Mouse (Mus musculus) bone marrow, adult 2 months (tissue): ENCODE data around the gene Prok2. TPM values are rescaled to one million over a fixed set of nuclear protein-coding genes. Genes with fewer than 3 reads are reported as not detected.

Experiments
- H3K27ac ChIP-seq: fragments of 200-500 bp; 2 replicates; pipeline ENCODE4 v1.5.1; 2012; ENCODE audit warnings: low read depth, mild to moderate bottlenecking, control low read depth, inconsistent platforms, low read length; ENCODE audit not compliant: control insufficient read depth, poor library complexity, insufficient read depth
- H3K4me1 ChIP-seq: fragments of 200-500 bp; 2 replicates; pipeline ENCODE4 v1.6.1; 2011; ENCODE audit warnings: low read length; ENCODE audit not compliant: control insufficient read depth, insufficient read depth
- H3K4me3 ChIP-seq: fragments of 200-500 bp; replicated peaks from 2 replicates; pipeline ENCODE3; 2011; ENCODE audit warnings: mild to moderate bottlenecking, low read depth, low read length, control low read depth; ENCODE audit not compliant: control insufficient read depth
- CTCF ChIP-seq: fragments of 200-500 bp; IDR thresholded peaks from 2 replicates; pipeline ENCODE4 v1.5.1; 2011; ENCODE audit warnings: low read length, control low read depth; ENCODE audit not compliant: control insufficient read depth, insufficient read depth
- POLR2A ChIP-seq: fragments of 200-500 bp; IDR thresholded peaks from 2 replicates; pipeline ENCODE4 v1.6.1; 2011; ENCODE audit warnings: low read depth, mild to moderate bottlenecking, control low read depth, low read length, borderline replicate concordance; ENCODE audit not compliant: control insufficient read depth
- WGBS: fragments of 180-500 bp; shearing (Covaris S2); methylation state at CpG from one replicate; pipeline ENCODE4 v1.1.7; 2018; 5-methylcytosine and 5-hydroxymethylcytosine counted together
- polyA plus RNA-seq: library from polyadenylated mRNA; stranded (reverse); fragments of >200 nt; gene quantifications from 2 replicates; pipeline ENCODE4 v1.2.4, GENCODE M21; 2011; ENCODE audit warnings: low replicate concordance; ENCODE audit not compliant: missing spikeins, insufficient read depth, insufficient read length

Gene Prok2
- polyA plus RNA-seq, 1 experiment: 2.2 TPM

DNA sequence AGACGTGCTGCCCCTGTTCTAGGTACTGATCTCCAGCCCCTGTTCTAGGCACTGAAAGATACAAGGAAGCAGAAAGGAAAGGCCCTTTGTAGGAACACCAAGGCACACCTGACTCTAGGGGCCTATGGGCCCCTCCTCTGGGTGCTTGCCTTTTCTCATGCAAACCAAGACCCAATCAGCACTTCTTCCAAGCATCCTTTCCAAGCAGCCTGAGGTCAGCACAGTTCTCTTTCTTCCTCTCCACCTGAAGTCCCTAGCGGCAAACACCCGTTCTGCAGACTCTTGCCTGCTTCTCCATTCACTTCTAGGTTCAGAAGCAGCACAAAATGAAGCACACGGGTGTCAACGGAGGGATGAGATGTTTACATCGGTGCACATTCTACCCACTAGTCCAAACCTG lies 11.0 kb downstream of the Prok2 start:
- no peak for TF ChIP-seq POLR2A
- TF ChIP-seq CTCF: no peak
- WGBS: 67% methylated on average over 6 of the region's 6 CpGs

DNA sequence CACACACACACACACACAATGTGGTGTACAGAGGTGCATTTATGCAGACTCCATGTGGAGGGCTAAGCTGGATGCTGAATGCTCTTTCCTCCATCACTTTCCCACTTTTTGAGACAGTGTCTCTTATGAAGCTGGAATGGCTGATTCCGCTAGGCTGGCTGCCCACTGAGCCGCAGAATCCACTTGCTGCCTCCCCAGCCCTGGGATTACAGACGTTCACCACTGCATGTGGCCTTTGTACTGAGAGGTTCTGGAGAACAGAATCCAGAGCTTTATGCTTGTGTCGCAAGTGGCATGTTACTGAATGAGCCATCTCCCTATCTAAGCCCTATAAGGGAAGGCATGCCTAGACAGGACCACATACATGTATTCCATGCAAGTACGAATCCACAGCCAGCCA lies 12.9 kb downstream of the Prok2 start:
- TF ChIP-seq POLR2A (no peak), CTCF (no peak)
- H3K27ac ChIP-seq: no peak overlapping the region
- WGBS: 78% methylated on average over 5 of the region's 5 CpGs
- peaks cover 2% of the 10 kb centered on the region; the same call in 1 of the 2 replicates for H3K4me1 ChIP-seq
- H3K4me3 ChIP-seq: no peak overlapping the region

More for the DNA sequence above, 11.0 kb downstream of the Prok2 start:
- Histone ChIP-seq H3K4me1 (peaks cover 2% of the 10 kb centered on the region; the same call in 1 of the 2 replicates), H3K4me3 (no peak overlapping the region), H3K27ac (no peak overlapping the region)

DNA sequence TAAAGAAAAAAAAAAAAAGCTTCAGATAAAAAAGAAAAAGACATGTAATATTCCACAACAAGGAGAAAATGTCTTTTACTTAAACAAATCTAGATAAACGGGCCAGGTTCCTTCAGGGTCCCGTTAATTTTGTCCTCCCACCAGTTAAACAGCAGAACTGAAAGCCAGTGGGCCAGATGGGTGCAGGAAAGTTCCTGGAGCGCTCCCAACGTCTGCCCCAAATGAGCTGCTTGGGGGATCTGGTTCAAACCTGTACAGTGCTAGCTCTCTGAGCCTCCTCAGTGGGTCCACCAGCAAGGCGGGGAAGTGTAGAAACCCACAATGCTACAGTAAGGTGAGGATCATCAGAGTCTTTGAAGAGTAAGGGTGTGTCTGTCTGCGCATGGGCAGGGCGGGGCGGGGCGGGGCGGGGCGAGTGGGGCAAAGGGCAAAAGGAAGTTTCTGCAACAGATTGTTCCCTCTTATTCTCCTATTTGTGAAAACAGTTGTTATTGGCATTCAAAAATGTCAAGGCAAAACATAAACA lies 14.6 kb downstream of the Prok2 start:
- H3K27ac ChIP-seq: no peak overlapping the region
- WGBS: 69% methylated on average over 11 of the region's 11 CpGs
- H3K4me3 ChIP-seq: no peak overlapping the region
- TF ChIP-seq CTCF (no peak), POLR2A (no peak)
- peaks cover 2% of the 10 kb centered on the region; the same call in 1 of the 2 replicates for H3K4me1 ChIP-seq

DNA sequence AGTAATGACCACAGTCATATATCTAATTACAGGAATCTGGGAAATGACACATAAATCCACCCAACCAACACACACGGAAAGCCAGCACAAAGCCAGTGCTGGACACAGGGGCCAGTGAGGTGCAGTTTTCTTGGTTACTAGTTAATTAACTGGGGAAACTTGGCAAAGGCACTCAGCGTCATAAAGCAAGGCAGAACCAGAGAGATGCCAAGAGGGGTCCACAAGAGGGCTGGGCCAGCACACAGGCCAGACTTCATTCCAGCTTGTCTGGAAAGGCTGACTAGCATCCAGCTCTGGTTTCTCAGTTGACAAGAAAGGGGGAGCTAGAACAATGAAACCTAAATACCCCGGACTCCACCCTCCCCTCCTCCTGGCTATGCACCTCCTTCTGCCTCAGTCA lies 25.7 kb downstream of the Prok2 start:
- Histone ChIP-seq H3K4me1 (no peaks in the 10 kb centered on the region), H3K4me3 (no peak overlapping the region), H3K27ac (no peak overlapping the region)
- 87% methylated on average over 3 of the region's 3 CpGs for WGBS
- TF ChIP-seq POLR2A (no peak), CTCF (no peak)

DNA sequence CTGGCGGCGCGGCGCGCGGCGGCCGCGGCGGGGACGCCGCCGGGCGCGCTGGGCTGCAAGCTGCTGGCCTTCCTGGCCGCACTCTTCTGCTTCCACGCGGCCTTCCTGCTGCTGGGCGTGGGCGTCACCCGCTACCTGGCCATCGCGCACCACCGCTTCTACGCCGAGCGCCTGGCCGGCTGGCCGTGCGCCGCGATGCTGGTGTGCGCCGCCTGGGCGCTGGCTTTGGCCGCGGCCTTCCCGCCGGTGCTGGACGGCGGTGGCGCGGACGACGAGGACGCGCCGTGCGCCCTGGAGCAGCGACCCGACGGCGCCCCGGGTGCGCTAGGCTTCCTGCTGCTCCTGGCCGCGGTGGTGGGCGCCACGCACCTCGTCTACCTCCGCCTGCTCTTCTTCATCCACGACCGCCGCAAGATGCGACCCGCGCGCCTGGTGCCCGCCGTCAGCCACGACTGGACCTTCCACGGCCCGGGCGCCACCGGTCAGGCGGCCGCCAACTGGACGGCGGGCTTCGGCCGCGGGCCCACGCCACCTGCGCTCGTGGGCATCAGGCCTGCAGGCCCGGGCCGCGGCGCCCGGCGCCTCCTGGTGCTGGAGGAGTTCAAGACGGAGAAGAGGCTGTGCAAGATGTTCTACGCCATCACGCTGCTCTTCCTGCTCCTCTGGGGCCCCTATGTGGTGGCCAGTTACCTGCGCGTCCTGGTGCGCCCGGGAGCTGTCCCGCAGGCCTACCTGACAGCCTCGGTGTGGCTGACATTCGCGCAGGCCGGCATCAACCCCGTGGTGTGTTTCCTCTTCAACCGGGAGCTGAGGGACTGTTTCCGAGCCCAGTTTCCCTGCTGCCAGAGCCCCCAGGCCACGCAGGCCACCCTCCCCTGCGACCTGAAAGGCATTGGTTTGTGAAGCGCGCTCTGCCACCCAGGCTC lies 33.0 kb downstream of the Prok2 start:
- Histone ChIP-seq H3K4me1 (no peaks in the 10 kb centered on the region), H3K27ac (peak overlapping the region; percentile 52; the same call in 1 of the 2 replicates), H3K4me3 (peak overlapping the region; percentile 62)
- WGBS: 4% methylated on average over 110 of the region's 110 CpGs
- TF ChIP-seq POLR2A: no peak
- TF ChIP-seq CTCF: no peak

DNA sequence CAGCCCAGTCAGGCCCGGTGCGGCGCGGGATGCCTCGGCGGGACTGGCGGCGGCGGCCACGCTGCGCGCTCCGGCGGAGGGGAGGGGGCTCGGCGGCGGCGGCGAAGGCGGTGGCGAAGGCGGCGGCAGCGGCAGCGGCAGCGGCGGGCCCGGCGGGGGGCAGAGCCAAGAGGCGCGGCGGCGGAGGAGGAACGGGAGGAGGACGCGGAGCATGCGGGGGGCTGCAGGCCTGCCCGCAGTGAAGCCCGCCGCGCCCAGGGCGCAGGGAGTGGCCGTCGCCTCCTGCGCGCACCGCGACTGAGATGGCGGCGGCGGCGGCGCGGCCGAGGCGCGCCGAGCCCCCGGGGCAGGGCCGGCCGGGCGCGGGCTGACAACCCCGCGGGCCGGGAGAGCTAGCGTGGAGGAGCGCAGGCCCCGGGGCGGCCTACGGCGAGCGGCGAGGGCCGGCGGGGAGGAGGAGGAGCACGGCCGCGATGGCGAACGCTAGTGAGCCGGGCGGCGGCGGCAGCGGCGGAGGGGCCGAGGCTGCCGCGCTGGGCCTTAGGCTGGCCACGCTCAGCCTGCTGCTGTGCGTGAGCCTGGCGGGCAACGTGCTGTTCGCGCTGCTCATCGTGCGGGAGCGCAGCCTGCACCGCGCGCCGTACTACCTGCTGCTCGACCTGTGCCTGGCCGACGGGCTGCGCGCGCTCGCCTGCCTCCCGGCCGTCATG lies 33.8 kb downstream of the Prok2 start, which contains the start of gene Gpr27:
Gene Gpr27, plus strand, starts transcription at position 474 of the 710 bp plus-strand sequence.
- Histone ChIP-seq H3K4me1 (no peaks in the 10 kb centered on the region), H3K4me3 (peak within 1 kb of the TSS; percentile 62), H3K27ac (peak within 1 kb of the TSS; percentile 52; the same call in 1 of the 2 replicates)
- TF ChIP-seq CTCF (no peak), POLR2A (no peak)
- WGBS: 3% methylated on average over 91 of the region's 112 CpGs

DNA sequence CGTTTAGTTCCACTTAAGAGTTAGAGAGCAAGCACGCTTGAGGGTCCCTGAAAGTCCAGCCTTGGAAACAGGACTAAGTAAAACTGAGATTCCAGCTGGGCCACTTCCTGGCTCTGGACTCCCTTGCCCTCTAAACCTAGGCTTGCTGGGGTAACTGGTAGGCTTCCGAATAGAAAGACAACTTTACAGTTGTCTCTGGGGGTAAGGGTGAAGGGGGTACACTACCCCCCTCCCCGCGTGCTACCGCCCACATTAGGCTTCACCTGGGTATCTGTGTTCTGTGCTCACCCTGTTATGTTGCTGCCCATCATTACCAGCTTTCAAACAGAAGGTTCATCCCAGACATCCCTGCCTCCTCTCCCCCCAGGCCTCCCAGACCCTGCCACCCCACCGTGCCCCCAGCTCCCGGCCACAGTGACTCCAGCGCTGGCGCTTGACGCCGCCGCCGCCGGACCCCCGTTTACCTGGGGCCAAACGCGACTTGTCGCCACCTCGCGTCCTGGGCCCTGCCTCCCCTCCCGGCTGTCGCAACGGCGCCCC lies 34.5 kb downstream of the Prok2 start:
- Histone ChIP-seq H3K4me3 (peak overlapping the region; percentile 31), H3K27ac (no peak overlapping the region; the same call in 1 of the 2 replicates), H3K4me1 (no peaks in the 10 kb centered on the region)
- TF ChIP-seq CTCF (no peak), POLR2A (no peak)
- 15% methylated on average over 25 of the region's 25 CpGs for WGBS

DNA sequence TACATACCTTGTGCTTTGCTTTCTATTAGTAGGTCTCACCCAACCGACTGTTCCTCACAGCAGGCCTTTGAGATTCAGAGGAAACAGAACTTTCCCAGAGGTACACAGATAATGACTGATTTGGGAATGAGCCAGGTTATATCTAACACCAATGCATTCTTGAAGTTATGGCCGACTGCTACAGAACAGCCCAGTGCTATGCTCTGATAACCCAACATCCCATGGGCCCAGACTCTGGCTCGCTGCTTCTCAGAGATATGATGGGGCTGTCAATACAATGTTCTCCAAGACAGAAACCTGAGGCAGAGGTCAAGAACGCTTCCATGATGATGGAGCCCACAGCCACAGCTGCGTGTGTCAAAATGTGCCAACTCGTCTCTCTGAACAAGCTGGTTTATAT lies 37.7 kb downstream of the Prok2 start:
- TF ChIP-seq CTCF (no peak), POLR2A (no peak)
- 63% methylated on average over 6 of the region's 6 CpGs for whole genome bisulfite sequencing

More for the DNA sequence above, 37.7 kb downstream of the Prok2 start:
- Histone ChIP-seq H3K27ac (no peak overlapping the region), H3K4me1 (no peaks in the 10 kb centered on the region), H3K4me3 (no peak overlapping the region)
